Mouse (Mus musculus) large intestine, adult 2 months (tissue): Measurements from ENCODE around the gene Gm42688. TPM values are rescaled to one million over a fixed set of nuclear protein-coding genes. Genes with fewer than 3 reads are reported as not detected.

Experiments
- DNase-seq: peaks from one replicate; pipeline ENCODE4 v3.0.0-alpha.2; 2012; ENCODE audit warnings: low read depth, low spot score
- WGBS: fragments of 180-500 bp; shearing (Covaris S2); methylation state at CpG from one replicate; pipeline ENCODE4 v1.1.7; 2018; 5-methylcytosine and 5-hydroxymethylcytosine counted together
- polyA plus RNA-seq: library from polyadenylated mRNA; depleted of rRNA; stranded (reverse); fragments of >200 nt; gene quantifications from 2 replicates; pipeline ENCODE4 v1.2.3, GENCODE M21; 2012

Gm42688 gene
- polyA plus RNA-seq, 1 experiment: 3.7 TPM

GRCm38 (mm10) chr6:83080210-83080609 lies 21.2 kb upstream of the Gm42688 start:
- WGBS: 96% methylated on average over 5 of the region's 5 CpGs
- DNase-seq: no peak

DNA sequence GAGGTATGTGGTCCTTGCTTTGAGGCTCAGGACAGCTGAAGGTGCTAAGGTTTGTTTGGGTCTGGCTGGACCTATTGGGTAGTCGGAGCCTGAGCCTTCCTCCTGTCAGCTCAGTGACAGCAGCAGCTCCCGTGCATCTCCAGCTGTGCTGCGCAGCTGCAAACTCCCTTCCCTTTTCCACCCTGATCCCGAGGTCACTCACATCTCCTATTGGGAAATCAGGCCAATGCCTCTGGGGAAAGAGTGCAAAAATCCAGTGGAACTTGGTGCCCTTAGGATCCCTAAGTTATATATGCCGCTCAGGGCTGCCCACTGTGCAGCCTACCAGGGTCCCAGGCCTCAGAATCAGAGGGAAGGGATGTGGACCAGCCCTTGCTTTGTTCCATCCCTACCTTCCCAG lies 17.9 kb upstream of the Gm42688 start:
- WGBS: 47% methylated on average over 5 of the region's 5 CpGs
- no peak for DNase-seq

DNA sequence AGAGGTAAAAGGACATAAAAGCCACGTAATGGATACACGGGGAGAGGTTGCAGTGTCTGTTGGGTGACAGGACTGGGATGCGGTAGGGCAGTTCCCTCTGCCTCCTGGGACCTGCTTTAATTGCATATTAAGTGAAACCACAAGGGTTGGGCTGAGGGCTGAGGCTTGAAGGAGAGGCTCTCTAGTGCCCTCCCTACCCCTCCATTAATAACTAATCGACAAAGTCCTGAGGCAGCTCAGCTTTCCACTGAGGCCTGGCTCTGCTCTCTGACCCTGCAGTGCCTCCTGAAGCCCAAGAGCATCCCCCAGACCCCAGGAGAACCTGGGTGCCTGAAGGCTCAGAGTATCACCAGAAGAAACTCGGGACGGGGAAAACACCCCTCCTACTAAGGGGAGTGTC lies 16.9 kb upstream of the Gm42688 start:
- 12% methylated on average over 6 of the region's 6 CpGs for WGBS
- no peak for DNase-seq

DNA sequence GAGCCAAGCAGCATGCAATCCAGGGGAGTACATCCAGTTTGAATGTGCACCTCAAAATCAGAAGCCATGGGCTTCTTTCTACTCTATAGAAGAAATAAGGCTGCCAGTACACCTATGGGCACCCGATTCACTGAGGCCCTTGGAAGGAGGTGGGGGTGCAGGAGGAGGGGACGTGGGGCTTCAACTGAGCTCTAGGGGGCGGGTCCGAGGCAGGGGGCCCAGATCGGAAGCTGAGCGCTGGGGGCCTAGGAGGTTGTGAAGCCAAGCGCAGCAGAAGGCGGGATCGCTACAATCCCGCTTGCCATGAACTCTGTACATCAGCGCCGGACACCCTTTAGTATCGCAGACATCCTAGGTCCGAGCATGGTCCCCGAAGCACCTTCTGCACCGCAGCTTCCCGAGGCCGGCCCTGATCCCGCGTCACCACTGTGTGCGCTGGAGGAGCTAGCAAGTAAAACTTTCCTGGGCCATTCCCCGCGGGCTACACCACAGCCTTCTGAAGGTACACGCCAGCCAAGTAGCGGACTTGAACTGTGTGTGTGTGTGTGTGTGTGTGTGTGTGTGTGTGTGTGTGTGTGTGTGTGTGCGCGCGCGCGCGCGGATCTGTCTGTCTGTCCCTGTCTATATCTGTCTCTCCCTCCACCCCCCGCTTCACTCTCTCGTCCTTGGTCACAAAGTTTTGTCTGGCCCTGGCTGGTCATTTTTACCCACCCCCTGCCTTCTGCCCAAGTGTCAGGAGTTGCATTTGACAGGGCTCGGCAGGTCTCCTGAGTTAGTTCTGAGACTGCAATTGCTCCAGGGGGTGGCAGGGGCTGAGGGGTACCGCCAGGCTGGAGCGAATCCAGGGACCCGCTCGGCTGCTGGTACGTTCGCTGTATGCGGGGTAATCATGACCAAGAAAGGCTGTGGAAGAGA lies 15.0 kb upstream of the Gm42688 start, which contains the start of gene Lbx2:
TSS of gene Lbx2 (plus strand) at position 247 of the 915 bp plus-strand sequence.
- WGBS: 6% methylated on average over 41 of the region's 42 CpGs
- DNase-seq: no peak

GRCm38 (mm10) chr6:83087205-83087925 lies 14.1 kb upstream of the Gm42688 start:
- 6% methylated on average over 47 of the region's 47 CpGs for WGBS
- no peak for DNase-seq

GRCm38 (mm10) chr6:83087926-83088260 lies 13.5 kb upstream of the Gm42688 start:
- WGBS: 18% methylated on average over 9 of the region's 9 CpGs
- DNase-seq: no peak

DNA sequence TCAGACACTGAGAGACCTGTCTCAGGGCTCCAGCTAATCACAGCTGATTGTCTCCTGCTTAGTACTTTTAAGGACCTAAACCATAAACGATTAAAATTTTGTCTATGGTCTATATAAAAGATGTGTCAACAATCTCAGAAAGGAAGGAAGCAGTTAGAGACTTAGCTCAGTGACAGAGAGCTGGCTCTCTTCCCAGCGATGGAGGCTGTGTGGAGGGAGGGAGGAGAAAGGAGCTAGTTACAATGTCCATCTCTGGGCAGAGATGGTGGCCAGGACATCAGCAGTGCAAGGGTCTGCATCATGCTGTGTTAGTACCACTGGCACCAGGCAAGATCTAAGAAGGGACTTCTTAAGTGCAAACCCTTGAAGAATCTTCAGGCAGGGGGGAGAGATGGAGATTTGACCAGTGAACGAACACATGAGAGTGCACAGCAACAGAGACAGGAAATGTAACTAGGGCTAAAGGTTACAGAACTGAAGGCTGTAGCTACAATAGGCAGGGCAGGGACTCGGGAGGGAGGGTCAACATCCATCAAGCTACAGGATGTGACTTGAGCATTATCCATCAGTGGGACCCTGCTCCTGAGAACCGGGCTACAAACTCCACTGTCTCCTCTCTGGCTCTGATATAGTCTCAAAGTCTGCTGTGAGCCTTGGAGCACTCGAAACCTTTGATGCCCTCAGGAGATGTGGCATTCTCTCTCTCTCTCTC lies 8.8 kb upstream of the Gm42688 start:
- WGBS: 19% methylated on average over 6 of the region's 6 CpGs
- no peak for DNase-seq

GRCm38 (mm10) chr6:83095968-83096367 lies 5.4 kb upstream of the Gm42688 start:
- DNase-seq: no peak
- 53% methylated on average over 6 of the region's 6 CpGs for WGBS

DNA sequence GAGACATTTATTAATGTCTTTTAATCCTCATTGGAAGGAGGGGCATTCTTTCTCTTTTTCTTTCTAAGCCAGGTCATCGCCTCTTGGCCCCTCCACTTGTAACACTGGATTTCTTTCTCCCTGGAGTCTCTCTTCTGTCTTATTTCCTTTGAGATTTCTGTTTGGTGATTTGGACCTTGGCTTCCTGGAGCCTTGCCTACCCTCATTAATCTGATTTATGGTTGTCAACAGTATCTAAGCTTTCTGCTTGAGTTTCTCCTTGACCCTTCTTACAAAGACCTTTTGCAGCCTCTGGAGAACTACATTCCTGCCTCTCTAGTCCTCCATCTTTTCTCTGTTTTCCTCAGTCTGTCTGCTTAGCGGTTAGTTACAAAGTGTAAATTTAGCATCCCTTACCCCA lies 3.0 kb upstream of the Gm42688 start:
- no peak for DNase-seq
- WGBS: 34% methylated on average over 2 of the region's 2 CpGs

DNA sequence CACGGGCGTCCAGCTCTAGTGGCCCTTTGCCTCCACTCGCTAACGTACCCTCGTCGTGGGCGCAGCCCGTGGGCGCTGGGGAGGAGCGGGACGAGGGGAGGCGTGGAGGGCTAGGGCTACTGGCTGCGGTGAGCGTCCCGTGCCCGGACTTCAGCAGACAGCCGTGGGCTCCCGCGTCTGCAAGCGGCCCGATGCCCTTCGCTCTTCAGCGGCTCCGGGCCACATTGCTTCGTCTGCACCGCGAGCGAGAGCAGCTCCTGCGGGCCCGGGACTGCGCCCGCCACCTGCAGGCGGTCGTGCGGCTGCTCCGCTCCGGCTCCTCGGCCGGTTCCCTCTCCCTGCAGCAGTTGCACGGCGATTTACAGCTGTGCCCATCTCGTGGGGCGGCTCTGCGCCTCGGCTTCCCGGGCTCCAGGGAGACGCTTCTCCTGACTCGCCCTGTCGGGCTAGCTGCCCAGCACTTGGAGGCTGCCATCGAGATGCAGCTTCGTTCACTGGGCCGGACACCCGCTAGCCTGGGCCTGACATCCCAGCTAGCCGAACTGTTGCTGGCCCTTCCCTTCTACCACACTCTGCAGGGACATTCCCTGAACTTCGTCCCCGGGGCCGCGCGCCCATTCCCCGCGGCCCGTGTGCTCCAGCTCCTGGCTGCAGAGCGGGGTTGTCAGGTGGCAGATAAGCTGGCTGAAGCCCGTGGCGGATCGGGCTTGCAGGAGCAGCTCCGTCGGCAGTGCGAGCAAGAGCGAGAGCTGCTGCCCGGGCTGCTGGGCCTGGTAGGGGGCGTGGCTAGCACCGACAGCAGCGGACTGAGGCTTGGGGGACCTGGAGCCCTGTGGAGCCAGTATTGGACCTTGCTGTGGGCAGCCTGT lies 505 bp downstream of the Gm42688 start:
- DNase-seq: no peak
- WGBS: under 1% methylated on average over 74 of the region's 74 CpGs

- WGBS: 65% methylated on average over 11 of the region's 11 CpGs
- no peak for DNase-seq
Measured at GRCm38 (mm10) chr6:83103130-83103650, 1.8 kb downstream of the Gm42688 start.

DNA sequence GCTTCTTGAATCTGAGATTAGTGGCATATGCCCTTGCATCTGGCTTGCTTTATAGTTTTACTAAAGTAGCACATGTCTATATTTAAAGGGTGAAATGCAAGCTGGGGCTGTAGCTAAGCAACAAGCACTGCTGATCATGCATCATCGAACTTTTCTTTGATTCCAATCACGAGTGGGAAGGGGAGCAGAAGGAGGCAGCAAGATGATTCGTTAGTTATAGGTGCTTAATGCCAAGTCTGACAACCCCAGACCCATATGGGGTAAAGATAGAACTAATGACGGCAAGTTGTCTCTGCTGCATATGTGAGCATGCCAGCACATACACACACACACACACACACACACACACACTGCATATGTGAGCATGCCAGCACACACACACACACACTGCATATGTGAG lies 2.7 kb downstream of the Gm42688 start:
- 84% methylated on average over 4 of the region's 4 CpGs for WGBS
- DNase-seq: no peak

DNA sequence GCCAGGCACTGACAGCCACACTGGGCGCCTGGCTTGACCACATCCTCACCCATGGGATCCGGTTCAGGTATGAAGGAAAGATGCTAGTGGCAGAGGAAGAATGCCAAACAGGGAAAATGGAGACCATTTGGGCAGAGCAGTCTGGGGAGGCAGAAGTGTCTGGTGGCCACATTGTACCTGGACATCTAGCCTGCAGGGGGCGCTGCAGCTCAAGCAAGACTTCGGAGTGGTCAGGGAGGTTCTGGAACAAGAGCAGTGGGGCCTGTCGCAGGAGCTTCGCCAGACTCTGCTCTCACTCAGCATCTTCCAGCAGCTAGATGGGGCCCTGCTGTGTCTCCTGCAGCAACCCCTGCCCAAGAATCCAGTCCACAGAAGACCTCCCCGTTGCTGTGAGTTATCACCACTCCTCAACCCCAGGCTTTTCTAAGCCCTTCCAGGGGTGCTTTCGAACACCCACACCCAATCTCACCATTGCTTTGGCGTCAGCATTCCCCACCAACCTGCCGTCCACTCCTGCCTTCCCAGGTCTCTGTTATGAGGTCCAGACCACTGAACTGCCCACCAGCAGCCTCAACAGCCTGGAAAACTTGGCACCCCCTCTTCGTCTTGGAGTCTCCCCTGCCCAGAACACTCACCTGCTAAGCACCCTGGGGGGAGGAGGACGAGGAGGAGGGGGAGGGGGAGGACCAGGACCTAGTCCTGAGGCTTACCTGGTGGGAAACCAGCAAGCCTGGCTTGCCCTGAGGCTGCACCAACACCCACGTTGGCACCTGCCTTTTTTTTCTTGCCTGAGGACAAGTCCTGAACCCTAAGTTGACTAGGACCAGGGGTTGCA lies 6.4 kb downstream of the Gm42688 start:
- DNase-seq: no peak
- 41% methylated on average over 13 of the region's 13 CpGs for WGBS

- WGBS: 1% methylated on average over 76 of the region's 76 CpGs
- DNase-seq: no peak
Measured at GRCm38 (mm10) chr6:83108762-83109668, 7.6 kb downstream of the Gm42688 start, which contains the start of gene Mrpl53. Gene Mrpl53 (plus strand): TSS chr6:83109040.

DNA sequence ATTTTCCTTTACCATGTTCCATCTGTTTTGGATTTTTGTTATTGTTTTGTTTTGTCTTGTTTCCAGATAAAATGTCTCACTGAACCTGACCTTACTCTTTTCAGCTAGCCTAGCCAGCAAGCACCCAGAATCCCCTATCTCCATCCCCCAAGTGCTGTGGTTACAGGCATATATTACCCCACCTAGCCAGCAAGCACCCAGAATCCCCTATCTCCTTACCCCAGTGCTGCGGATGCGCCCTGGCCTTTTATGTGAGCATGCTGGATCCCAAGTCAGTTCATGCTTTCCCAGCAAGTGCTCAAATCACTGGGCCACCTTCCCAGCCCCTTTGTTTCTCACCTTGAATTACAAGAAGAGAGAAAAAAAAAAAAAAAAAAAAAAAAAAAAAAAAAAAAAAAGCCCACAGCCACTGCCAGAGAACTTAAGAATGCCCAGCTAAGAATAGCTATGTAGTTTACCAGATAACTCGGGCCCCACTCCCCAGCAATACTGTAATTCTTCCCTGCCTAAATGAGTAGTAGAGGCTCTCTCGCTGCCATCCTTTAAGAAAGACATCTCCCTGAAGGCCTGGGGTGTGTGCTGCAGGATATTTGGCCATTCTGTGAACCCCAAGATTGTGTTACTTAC lies 10.2 kb downstream of the Gm42688 start:
- WGBS: 84% methylated on average over 4 of the region's 4 CpGs

DNA sequence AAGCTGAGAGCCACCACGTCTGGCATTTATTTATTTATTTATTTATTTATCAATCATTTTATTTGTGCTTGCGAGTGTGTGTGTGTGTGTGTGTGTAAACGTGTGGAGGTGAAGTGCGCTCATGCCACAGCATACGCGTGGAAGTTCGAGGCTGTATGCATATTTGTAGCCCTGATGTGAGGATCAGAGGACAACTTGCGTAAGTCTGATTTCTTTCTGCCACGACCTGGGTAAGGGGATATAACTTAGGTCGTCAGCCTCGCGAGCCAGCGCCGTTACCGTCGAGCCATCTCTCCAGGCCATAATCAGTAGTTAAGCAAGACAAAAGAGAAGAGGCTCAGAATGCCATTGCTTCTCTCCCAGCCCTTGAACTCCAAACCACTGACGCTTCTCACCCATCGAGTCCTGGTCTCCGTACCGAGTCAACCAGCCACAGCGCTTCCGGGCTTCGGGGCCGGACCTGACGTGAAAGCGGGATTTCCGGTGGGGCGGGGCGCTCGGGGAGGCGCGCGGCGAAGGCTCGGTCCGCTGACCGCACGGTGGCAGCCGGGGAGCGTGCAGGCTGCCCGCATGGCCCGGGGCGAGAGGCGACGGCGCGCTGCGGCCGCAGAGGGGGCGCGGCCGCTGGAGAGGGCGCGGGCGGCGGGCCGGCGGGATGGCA lies 13.7 kb downstream of the Gm42688 start, which contains the start of gene Mogs:
TSS of gene Mogs (plus strand) at position 486 of the 661 bp plus-strand sequence.
- WGBS: under 1% methylated on average over 57 of the region's 58 CpGs
- no peak for DNase-seq

More for the DNA sequence above, 10.2 kb downstream of the Gm42688 start:
- DNase-seq: no peak
